Mouse (Mus musculus): ENCODE data around the gene Samd1. TPM values are rescaled to one million over a fixed set of nuclear protein-coding genes. Genes with fewer than 3 reads are reported as not detected.

Gene Samd1
- total and polyA plus RNA-seq, 2 experiments from 2014 or later = 5.7 to 96.8 TPM

DNA sequence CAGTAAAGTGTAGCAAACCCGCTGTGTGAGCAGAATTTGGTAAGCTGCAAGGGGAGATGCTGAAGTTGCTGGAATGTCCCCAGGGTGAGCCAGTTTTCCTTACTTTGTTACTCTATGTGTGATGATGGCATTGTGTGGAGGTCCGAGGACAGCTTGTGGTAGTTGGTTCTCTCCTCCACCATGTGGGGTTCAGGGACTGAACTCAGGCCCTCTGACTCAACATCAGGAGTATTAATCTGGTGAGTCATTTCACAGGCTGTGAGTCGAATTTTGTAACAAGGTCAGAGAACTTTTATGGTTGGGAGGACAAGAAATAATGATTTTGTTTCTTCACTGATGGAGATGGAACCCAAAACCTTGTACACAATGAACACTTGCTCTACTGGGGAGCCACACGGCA lies 35.3 kb downstream of the Samd1 start:
- Histone ChIP-seq H3K9me3 (ENCODE audit: low read length) (no peaks in the 10 kb centered on the region), H3K4me3 (ENCODE audit: low read length) (no peak overlapping the region), H3K4me2 (ENCODE audit: low read depth, low read length) (no peak overlapping the region), H3K27me3 (ENCODE audit: insufficient read depth, low read length) (no peaks in the 10 kb centered on the region), H3K4me1 (ENCODE audit: insufficient read depth, low read length) (no peaks in the 10 kb centered on the region), H3K36me3 (ENCODE audit: insufficient read depth, low read length) (no peaks in the 10 kb centered on the region), H3K27ac (no peak overlapping the region), H3K9ac (replicated peaks; ENCODE audit: low read length) (no peak overlapping the region)
- no peak for ATAC-seq
- whole genome bisulfite sequencing = 84% methylated on average over 4 of the region's 4 CpGs
- no peak for TF ChIP-seq CTCF (IDR thresholded peaks at IDR 0.05; ENCODE audit: low read depth)
- no peak for DNase-seq (ENCODE audit: low spot score)

DNA sequence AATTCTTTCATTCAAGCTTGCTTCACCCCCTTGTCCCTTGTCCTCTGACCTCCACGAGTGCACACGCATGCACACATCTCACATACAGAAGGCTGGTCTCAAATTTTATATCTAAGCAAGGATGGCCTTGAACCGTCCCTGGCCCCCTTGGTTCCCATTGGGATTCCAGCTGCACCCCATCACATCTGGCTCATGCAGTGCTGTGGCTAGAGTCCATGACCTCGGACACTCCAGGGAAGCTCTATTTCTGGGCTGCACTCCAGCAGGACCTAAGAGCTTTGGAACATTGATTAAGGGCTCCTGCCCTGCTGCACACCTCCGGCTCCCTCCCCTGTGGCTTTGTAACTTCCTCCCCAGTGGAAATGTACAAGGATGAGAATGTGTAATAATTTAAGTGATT lies 40.5 kb downstream of the Samd1 start:
- no peak overlapping the region for H3K4me2 ChIP-seq (ENCODE audit: low read depth, low read length)
- no peak overlapping the region for H3K27ac ChIP-seq
- no peak overlapping the region for H3K9ac ChIP-seq (replicated peaks; ENCODE audit: low read length)
- no peak for TF ChIP-seq CTCF (IDR thresholded peaks at IDR 0.05; ENCODE audit: low read depth)
- DNase-seq (ENCODE audit: low spot score) = no peak
- H3K27me3 ChIP-seq (ENCODE audit: insufficient read depth, low read length) = peaks cover 6% of the 10 kb centered on the region; the same call in 1 of the 2 replicates
- H3K36me3 ChIP-seq (ENCODE audit: insufficient read depth, low read length) = no peaks in the 10 kb centered on the region
- peaks cover 7% of the 10 kb centered on the region; the same call in 1 of the 2 replicates for H3K4me1 ChIP-seq (ENCODE audit: insufficient read depth, low read length)
- H3K9me3 ChIP-seq (ENCODE audit: low read length) = no peaks in the 10 kb centered on the region
- ATAC-seq = no peak
- H3K4me3 ChIP-seq (ENCODE audit: low read length) = no peak overlapping the region
- 71% methylated on average over 5 of the region's 5 CpGs for WGBS

DNA sequence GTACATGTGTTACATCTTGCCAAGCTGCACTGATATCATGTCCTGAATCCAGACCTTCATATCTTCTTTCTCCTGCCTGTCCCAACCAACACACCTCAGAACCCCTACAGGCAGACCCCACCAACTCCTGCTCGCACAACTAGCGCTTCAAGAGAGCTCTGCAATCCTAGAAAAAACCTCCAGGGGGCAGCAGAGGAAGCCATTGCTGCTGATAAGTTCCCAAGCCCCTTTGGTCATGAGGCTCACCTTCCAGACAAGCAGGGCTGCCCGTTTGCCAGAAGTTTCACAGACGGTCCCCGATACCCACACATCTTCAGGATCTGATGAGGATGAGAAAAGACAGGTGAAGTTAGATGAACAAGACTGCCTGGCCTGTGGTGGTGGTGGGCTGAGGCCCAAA lies 41.6 kb downstream of the Samd1 start:
- peak; percentile 90 for TF ChIP-seq CTCF (IDR thresholded peaks at IDR 0.05; ENCODE audit: low read depth)
- DNase-seq (ENCODE audit: low spot score) (peak; percentile 89), ATAC-seq (peak; percentile 41; the same call in 1 of the 2 replicates)
- no peak overlapping the region for H3K4me3 ChIP-seq (ENCODE audit: low read length)
- no peaks in the 10 kb centered on the region for H3K9me3 ChIP-seq (ENCODE audit: low read length)
- peaks cover 16% of the 10 kb centered on the region for H3K27me3 ChIP-seq (ENCODE audit: insufficient read depth, low read length)
- no peaks in the 10 kb centered on the region for H3K36me3 ChIP-seq (ENCODE audit: insufficient read depth, low read length)
- peaks cover 7% of the 10 kb centered on the region; the same call in 1 of the 2 replicates for H3K4me1 ChIP-seq (ENCODE audit: insufficient read depth, low read length)
- no peak overlapping the region for H3K9ac ChIP-seq (replicated peaks; ENCODE audit: low read length)
- H3K4me2 ChIP-seq (ENCODE audit: low read depth, low read length) = no peak overlapping the region
- WGBS = 3% methylated on average over 5 of the region's 5 CpGs
- H3K27ac ChIP-seq = no peak overlapping the region

DNA sequence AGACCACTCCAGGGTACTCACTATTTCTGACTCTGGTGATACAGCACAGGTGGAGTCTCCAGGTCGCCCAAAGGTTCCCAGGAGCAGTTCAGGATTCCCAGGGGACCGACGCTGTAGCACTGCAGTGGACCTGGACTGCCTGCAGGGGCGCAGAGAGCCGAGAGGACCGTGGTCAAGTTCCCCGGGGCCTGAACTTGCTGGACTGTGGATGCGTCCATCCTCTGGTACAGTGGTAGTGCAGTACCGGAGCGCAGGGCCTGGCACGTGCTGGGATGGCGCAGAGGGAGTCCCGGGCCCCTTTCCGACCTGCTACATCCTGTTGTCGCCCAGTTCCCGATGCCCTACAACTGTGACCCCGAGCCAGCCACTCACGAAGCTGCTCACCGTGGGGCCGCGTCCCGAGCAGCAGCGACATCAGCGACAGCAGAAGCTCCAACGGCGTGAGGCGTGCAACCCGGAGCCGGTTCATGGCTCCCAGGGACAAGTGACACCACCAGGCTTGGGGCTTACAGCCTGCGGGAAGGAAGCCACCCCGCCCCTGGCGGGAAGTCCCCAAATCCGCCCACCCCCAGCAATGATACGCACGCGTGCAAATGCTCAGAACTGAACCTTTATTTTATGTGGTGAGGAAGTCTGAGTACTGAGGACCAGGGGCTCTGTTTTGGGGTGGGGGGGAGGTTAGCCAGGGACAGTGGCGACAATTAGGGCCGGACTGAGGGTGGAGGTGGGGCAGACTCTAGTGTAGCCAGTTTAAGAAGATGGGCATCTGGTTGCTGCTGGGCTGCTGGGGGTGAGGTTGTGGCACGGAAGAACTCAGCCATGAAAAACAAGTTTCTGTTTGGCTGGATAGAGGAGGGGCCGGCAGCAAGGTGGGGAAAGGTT lies 44.8 kb downstream of the Samd1 start, which contains the start of gene Il27ra:
Gene Il27ra (minus strand): TSS at position 524 of the 882 bp plus-strand sequence.
- H3K4me3 ChIP-seq (ENCODE audit: low read length) = peak within 1 kb of the TSS; percentile 28
- ATAC-seq (peak; percentile 78), DNase-seq (ENCODE audit: low spot score) (peak; percentile 82)
- peak; percentile 81 for TF ChIP-seq CTCF (IDR thresholded peaks at IDR 0.05; ENCODE audit: low read depth)
- peak within 1 kb of the TSS; percentile 63 for H3K4me2 ChIP-seq (ENCODE audit: low read depth, low read length)
- no peaks in the 10 kb centered on the region for H3K9me3 ChIP-seq (ENCODE audit: low read length)
- H3K27ac ChIP-seq = no peak within 1 kb of the TSS
- H3K4me1 ChIP-seq (ENCODE audit: insufficient read depth, low read length) = peaks cover 7% of the 10 kb centered on the region; the same call in 1 of the 2 replicates
- H3K36me3 ChIP-seq (ENCODE audit: insufficient read depth, low read length) = no peaks in the 10 kb centered on the region
- H3K27me3 ChIP-seq (ENCODE audit: insufficient read depth, low read length) = peaks cover 30% of the 10 kb centered on the region
- H3K9ac ChIP-seq (replicated peaks; ENCODE audit: low read length) = 0 out of 2 replicates have a peak within 1 kb of the TSS, but pooled peaks have one; percentile 24
- 3% methylated on average over 40 of the region's 40 CpGs for WGBS

DNA sequence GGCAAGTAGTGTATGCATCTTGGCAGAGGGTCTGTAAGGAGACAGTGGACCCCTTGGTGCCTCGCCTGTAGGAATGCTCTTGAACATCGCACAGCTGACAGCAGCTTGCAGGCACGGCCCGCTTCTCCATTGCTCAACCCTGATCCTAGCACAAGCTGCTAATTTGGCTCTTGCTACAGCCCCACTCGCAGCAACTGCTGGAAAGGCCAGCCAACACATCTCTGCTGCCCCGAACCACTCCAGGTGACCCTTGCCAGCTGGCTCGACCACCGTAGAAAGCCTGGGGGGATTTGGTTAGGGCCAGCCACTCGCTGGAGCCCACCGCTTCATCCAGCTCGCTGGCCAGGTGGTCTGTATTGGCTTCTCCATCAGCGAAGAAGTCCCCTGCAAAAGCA lies 45.5 kb downstream of the Samd1 start:
- no peak overlapping the region for H3K9ac ChIP-seq (replicated peaks; ENCODE audit: low read length)
- H3K9me3 ChIP-seq (ENCODE audit: low read length) = no peaks in the 10 kb centered on the region
- peaks cover 7% of the 10 kb centered on the region; the same call in 1 of the 2 replicates for H3K4me1 ChIP-seq (ENCODE audit: insufficient read depth, low read length)
- no peaks in the 10 kb centered on the region for H3K36me3 ChIP-seq (ENCODE audit: insufficient read depth, low read length)
- DNase-seq (ENCODE audit: low spot score) = peak; percentile 37
- H3K4me3 ChIP-seq (ENCODE audit: low read length) = no peak overlapping the region
- H3K4me2 ChIP-seq (ENCODE audit: low read depth, low read length) = peak overlapping the region; percentile 63
- peaks cover 30% of the 10 kb centered on the region for H3K27me3 ChIP-seq (ENCODE audit: insufficient read depth, low read length)
- peak; percentile 1; the same call in 1 of the 2 replicates for ATAC-seq
- no peak for TF ChIP-seq CTCF (IDR thresholded peaks at IDR 0.05; ENCODE audit: low read depth)
- H3K27ac ChIP-seq = no peak overlapping the region
- 24% methylated on average over 12 of the region's 12 CpGs for WGBS

DNA sequence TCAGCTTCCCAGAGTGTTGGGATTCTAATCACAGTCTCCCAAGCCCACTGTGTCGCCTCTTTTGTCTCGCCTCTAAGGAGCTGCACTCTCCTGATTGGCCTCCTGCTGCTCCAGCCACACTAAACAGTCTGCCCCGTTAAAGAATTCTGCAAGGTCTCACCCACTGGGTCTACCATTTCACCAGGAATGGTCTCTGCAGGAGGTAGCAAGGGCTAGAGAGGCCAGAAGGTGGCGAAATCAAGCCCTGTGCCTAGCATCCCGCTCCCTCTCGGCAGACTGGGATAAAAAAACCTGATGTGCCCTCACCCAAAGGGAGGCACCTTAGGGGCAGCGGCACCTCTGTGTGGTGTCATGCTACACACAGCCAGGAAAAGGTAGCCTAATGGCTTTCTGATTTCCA lies 46.6 kb downstream of the Samd1 start:
- no peak for TF ChIP-seq CTCF (IDR thresholded peaks at IDR 0.05; ENCODE audit: low read depth)
- H3K27me3 ChIP-seq (ENCODE audit: insufficient read depth, low read length) = peaks cover 30% of the 10 kb centered on the region
- 15% methylated on average over 7 of the region's 7 CpGs for WGBS
- no peak overlapping the region for H3K27ac ChIP-seq
- no peaks in the 10 kb centered on the region for H3K36me3 ChIP-seq (ENCODE audit: insufficient read depth, low read length)
- H3K4me2 ChIP-seq (ENCODE audit: low read depth, low read length) = no peak overlapping the region
- no peak overlapping the region for H3K4me3 ChIP-seq (ENCODE audit: low read length)
- H3K4me1 ChIP-seq (ENCODE audit: insufficient read depth, low read length) = peaks cover 7% of the 10 kb centered on the region; the same call in 1 of the 2 replicates
- H3K9me3 ChIP-seq (ENCODE audit: low read length) = no peaks in the 10 kb centered on the region
- ATAC-seq = no peak
- no peak for DNase-seq (ENCODE audit: low spot score)
- H3K9ac ChIP-seq (replicated peaks; ENCODE audit: low read length) = no peak overlapping the region
